Mouse (Mus musculus) MEL (cell line): ENCODE results near the gene Plekha7. TPM values are rescaled to one million over a fixed set of nuclear protein-coding genes. Genes with fewer than 3 reads are reported as not detected.

ENCODE experiments used
- DNase-seq: peaks from one replicate; pipeline ENCODE4 v3.0.0; 2011; ENCODE audit warnings: low read depth, low spot score
- H3K27ac ChIP-seq: 2 replicates; pipeline ENCODE4 v1.5.1; 2012; ENCODE audit warnings: low read depth, mild to moderate bottlenecking, control low read depth, low read length, moderate library complexity; ENCODE audit not compliant: control insufficient read depth
- H3K27me3 ChIP-seq, 2 experiments: fragments of 150-350 bp in 1 of 2; sonication (generic) in 1 of 2; 2 replicates each; pipeline ENCODE4 v1.6.1; 2012; ENCODE audit warnings: low read length in 2 of 2, mild to moderate bottlenecking in 2 of 2, improper control_type of control experiment in 1 of 2, moderate library complexity in 1 of 2; ENCODE audit not compliant: insufficient read depth in 2 of 2, control insufficient read depth in 1 of 2
- H3K36me3 ChIP-seq, 2 experiments: 2 replicates each; pipeline ENCODE4 v1.6.1; 2012 to 2014; ENCODE audit warnings: low read length in 2 of 2, improper control_type of control experiment in 1 of 2, inconsistent platforms in 1 of 2, mild to moderate bottlenecking in 1 of 2; ENCODE audit not compliant: insufficient read depth in 2 of 2, control insufficient read depth in 1 of 2
- H3K4me1 ChIP-seq, 2 experiments: fragments of 150-350 bp in 1 of 2; sonication (generic) in 1 of 2; 2 replicates each; pipeline ENCODE4 v1.6.1; 2012; ENCODE audit warnings: low read length in 2 of 2, improper control_type of control experiment in 1 of 2, mild to moderate bottlenecking in 1 of 2; ENCODE audit not compliant: insufficient read depth in 2 of 2, control insufficient read depth in 1 of 2
- H3K4me3 ChIP-seq, 2 experiments: fragments of 150-350 bp in 1 of 2; sonication (generic) in 1 of 2; 2 replicates each; pipeline ENCODE4 v1.5.1; 2012; ENCODE audit warnings: low read depth in 2 of 2, low read length in 2 of 2, mild to moderate bottlenecking in 2 of 2, moderate library complexity in 2 of 2, control low read depth in 1 of 2, improper control_type of control experiment in 1 of 2; ENCODE audit not compliant: control insufficient read depth in 1 of 2, insufficient read depth in 1 of 2
- H3K79me2 ChIP-seq: 2 replicates; pipeline ENCODE4 v1.6.1; 2012; ENCODE audit warnings: mild to moderate bottlenecking, low read length, moderate library complexity; ENCODE audit not compliant: control insufficient read depth, poor library complexity, insufficient read depth
- H3K9ac ChIP-seq: 2 replicates; pipeline ENCODE4 v1.6.1; 2012; ENCODE audit warnings: low read depth, mild to moderate bottlenecking, control low read depth, low read length, moderate library complexity; ENCODE audit not compliant: control insufficient read depth, poor library complexity, severe bottlenecking
- H3K9me3 ChIP-seq: fragments of 150-350 bp; sonication (generic); replicated peaks from 2 replicates; pipeline ENCODE4 v1.6.1; 2012; ENCODE audit warnings: mild to moderate bottlenecking, low read length, improper control_type of control experiment, moderate library complexity; ENCODE audit not compliant: insufficient read depth
- BHLHE40 ChIP-seq: IDR thresholded peaks from 2 replicates; pipeline ENCODE4 v1.6.1; 2012; ENCODE audit warnings: low read depth, mild to moderate bottlenecking, inconsistent platforms, low read length, improper control_type of control experiment, borderline replicate concordance
- E2F4 ChIP-seq: IDR thresholded peaks from 2 replicates; pipeline ENCODE4 v1.6.1; 2011; ENCODE audit warnings: low read depth, low read length, improper control_type of control experiment, borderline replicate concordance
- EP300 ChIP-seq, 2 experiments: IDR thresholded peaks; 2 replicates each; pipeline ENCODE4 v1.6.1; 2011; ENCODE audit warnings: improper control_type of control experiment in 2 of 2, low read length in 2 of 2, low read depth in 1 of 2, mild to moderate bottlenecking in 1 of 2
- ETS1 ChIP-seq: IDR thresholded peaks from 2 replicates; pipeline ENCODE4 v1.6.1; 2012; ENCODE audit warnings: low read depth, mild to moderate bottlenecking, inconsistent platforms, low read length, improper control_type of control experiment, moderate library complexity
- GABPA ChIP-seq: IDR thresholded peaks from 2 replicates; pipeline ENCODE4 v1.6.1; 2012; ENCODE audit warnings: low read depth, mild to moderate bottlenecking, inconsistent platforms, low read length, improper control_type of control experiment, moderate library complexity
- JUND ChIP-seq: IDR thresholded peaks from 2 replicates; pipeline ENCODE4 v1.6.1; 2011; ENCODE audit warnings: low read depth, mild to moderate bottlenecking, improper control_type of control experiment, low read length
- MAZ ChIP-seq: IDR thresholded peaks from 2 replicates; pipeline ENCODE4 v1.6.1; 2012; ENCODE audit warnings: low read depth, mild to moderate bottlenecking, inconsistent platforms, low read length, improper control_type of control experiment
- MEF2A ChIP-seq: IDR thresholded peaks from 2 replicates; pipeline ENCODE4 v1.6.1; 2014; ENCODE audit warnings: low read depth, mild to moderate bottlenecking, inconsistent platforms, low read length, improper control_type of control experiment; ENCODE audit not compliant: poor library complexity, insufficient replicate concordance, severe bottlenecking; ENCODE audit errors: extremely low read depth
- MYC ChIP-seq: IDR thresholded peaks from 2 replicates; pipeline ENCODE4 v1.6.1; 2011; ENCODE audit warnings: low read depth, mild to moderate bottlenecking, low read length, improper control_type of control experiment, moderate library complexity
- NELFE ChIP-seq: IDR thresholded peaks from 2 replicates; pipeline ENCODE4 v1.6.1; 2011; ENCODE audit warnings: low read depth, low read length, improper control_type of control experiment
- NRF1 ChIP-seq: IDR thresholded peaks from 2 replicates; pipeline ENCODE4 v1.6.1; 2014; ENCODE audit warnings: low read depth, mild to moderate bottlenecking, inconsistent platforms, low read length, improper control_type of control experiment, moderate library complexity; ENCODE audit not compliant: poor library complexity, insufficient read depth, severe bottlenecking
- POLR2AphosphoS2 ChIP-seq: IDR thresholded peaks from 2 replicates; pipeline ENCODE4 v1.6.1; 2011; ENCODE audit warnings: low read length, improper control_type of control experiment
- POLR2AphosphoS5 ChIP-seq: IDR thresholded peaks from 2 replicates; pipeline ENCODE4 v1.6.1; 2012; ENCODE audit warnings: low read depth, borderline replicate concordance, mild to moderate bottlenecking, inconsistent platforms, low read length, moderate library complexity, mixed read lengths
- RAD21 ChIP-seq: IDR thresholded peaks from 2 replicates; pipeline ENCODE4 v1.6.1; 2011; ENCODE audit warnings: mild to moderate bottlenecking, low read depth, low read length, improper control_type of control experiment
- RCOR1 ChIP-seq: IDR thresholded peaks from 2 replicates; pipeline ENCODE4 v1.6.1; 2012; ENCODE audit warnings: low read depth, mild to moderate bottlenecking, inconsistent platforms, low read length, improper control_type of control experiment
- SMC3 ChIP-seq: IDR thresholded peaks from 2 replicates; pipeline ENCODE4 v1.6.1; 2011; ENCODE audit warnings: low read depth, low read length, improper control_type of control experiment
- TBP ChIP-seq: IDR thresholded peaks from 2 replicates; pipeline ENCODE4 v1.8.0; 2011; ENCODE audit warnings: low read depth, low read length, improper control_type of control experiment
- TCF12 ChIP-seq: IDR thresholded peaks from 2 replicates; pipeline ENCODE4 v1.6.1; 2014; ENCODE audit warnings: low read depth, mild to moderate bottlenecking, inconsistent platforms, low read length, improper control_type of control experiment, moderate library complexity
- UBTF ChIP-seq: IDR thresholded peaks from 2 replicates; pipeline ENCODE4 v1.6.1; 2012; ENCODE audit warnings: low read depth, mild to moderate bottlenecking, inconsistent platforms, low read length, improper control_type of control experiment, moderate library complexity, borderline replicate concordance; ENCODE audit not compliant: insufficient read depth
- ZKSCAN1 ChIP-seq: IDR thresholded peaks from 2 replicates; pipeline ENCODE4 v1.6.1; 2012; ENCODE audit warnings: low read depth, mild to moderate bottlenecking, inconsistent platforms, low read length, improper control_type of control experiment, moderate library complexity
- ZMIZ1 ChIP-seq: IDR thresholded peaks from 2 replicates; pipeline ENCODE4 v1.6.1; 2012; ENCODE audit warnings: low read depth, mild to moderate bottlenecking, inconsistent platforms, low read length, improper control_type of control experiment, moderate library complexity
- ZNF384 ChIP-seq: IDR thresholded peaks from 2 replicates; pipeline ENCODE4 v1.6.1; 2012; ENCODE audit warnings: low read depth, mild to moderate bottlenecking, inconsistent platforms, low read length, improper control_type of control experiment
- polyA plus RNA-seq, 2 experiments: library from polyadenylated mRNA; stranded (reverse) in 1 of 2; unstranded in 1 of 2; fragments of >175 nt in 1 of 2; fragments of >200 nt in 1 of 2; gene quantifications; 2 replicates each; pipeline versions ENCODE4 v1.2.1 to v1.2.4; 2012; ENCODE audit warnings: low replicate concordance in 2 of 2, low read depth in 1 of 2; ENCODE audit not compliant: insufficient read length in 2 of 2, insufficient read depth in 1 of 2, missing spikeins in 1 of 2
- total RNA-seq: library from RNA; depleted of rRNA; stranded (reverse); fragments of 300-350 nt; gene quantifications from 2 replicates; pipeline ENCODE4 v1.2.3, GENCODE M21; 2012

Gene Plekha7
- total and polyA plus RNA-seq, 3 experiments: 4.4 to 14.5 TPM; not detected in 1

GRCm38 (mm10) chr7:116110661-116111060 is 197.5 kb downstream of the Plekha7 start:
- TF ChIP-seq POLR2AphosphoS5 (no peak), GABPA (no peak), UBTF (no peak), MAZ (no peak), EP300 (IDR thresholded peaks at IDR 0.05; ENCODE audit: low read depth in 1 of 2, low read length in 2 of 2) (no peak), TCF12 (no peak), MYC (no peak), ZKSCAN1 (no peak), ETS1 (no peak), NELFE (no peak), BHLHE40 (no peak), E2F4 (no peak), RCOR1 (no peak), ZNF384 (no peak), POLR2AphosphoS2 (no peak), TBP (no peak), ZMIZ1 (no peak), MEF2A (no peak)
- H3K9ac ChIP-seq: no peak overlapping the region
- no peaks in the 10 kb centered on the region; a peak in 1 of 4 replicates for H3K36me3 ChIP-seq
- H3K9me3 ChIP-seq: no peaks in the 10 kb centered on the region
- no peaks in the 10 kb centered on the region for H3K27me3 ChIP-seq
- no peak overlapping the region for H3K27ac ChIP-seq
- no peaks in the 10 kb centered on the region for H3K79me2 ChIP-seq
- no peaks in the 10 kb centered on the region for H3K4me1 ChIP-seq
- no peak overlapping the region for H3K4me3 ChIP-seq
- DNase-seq: no peak

- no peak for DNase-seq
- TF ChIP-seq ZMIZ1: no peak
- TF ChIP-seq RAD21: no peak
- no peak for TF ChIP-seq NRF1
- TF ChIP-seq MYC: no peak
- no peak for TF ChIP-seq JUND
- TF ChIP-seq SMC3: no peak
- no peak overlapping the region for H3K4me3 ChIP-seq
- no peaks in the 10 kb centered on the region for H3K27me3 ChIP-seq
- no peaks in the 10 kb centered on the region for H3K4me1 ChIP-seq
- no peak overlapping the region for H3K27ac ChIP-seq
- peaks cover 0 to 15% of the 10 kb centered on the region in 2 experiments; a peak in 2 of 4 replicates for H3K36me3 ChIP-seq
- peaks cover under 1% of the 10 kb centered on the region for H3K79me2 ChIP-seq
- H3K9me3 ChIP-seq: no peaks in the 10 kb centered on the region
- no peak overlapping the region for H3K9ac ChIP-seq
Observed at GRCm38 (mm10) chr7:116103091-116103490, 205.1 kb downstream of the Plekha7 start.
